Mouse (Mus musculus) gastrocnemius, adult 2 months (tissue): Measurements from ENCODE around the gene Polr2a. TPM values are rescaled to one million over a fixed set of nuclear protein-coding genes. Genes with fewer than 3 reads are reported as not detected.
A peak's percentile ranks its signal among the peaks of the same experiment; 100 is the strongest.
"Not testable (repeated sequence)": the region's sequence is repeated elsewhere in the genome, so short reads cannot be mapped to it uniquely, and the experiment has no call there.

Experiments
- DNase-seq: peaks from one replicate; pipeline ENCODE4 v3.0.0; 2022
- H3K27ac ChIP-seq: fragments of 200-600 bp; 2 replicates; pipeline ENCODE4 v1.8.1; 2022; ENCODE audit warnings: mild to moderate bottlenecking
- H3K4me3 ChIP-seq: fragments of 200-600 bp; 2 replicates; pipeline ENCODE4 v1.8.1; 2022; ENCODE audit warnings: mild to moderate bottlenecking, moderate library complexity
- CTCF ChIP-seq: fragments of 200-600 bp; IDR thresholded peaks from 2 replicates; pipeline ENCODE4 v1.8.1; 2022; ENCODE audit warnings: antibody characterized with exemption, mild to moderate bottlenecking, moderate library complexity
- intact Hi-C: fragments of 180-260 bp; cut with DNase I; formaldehyde crosslinking; loops from one replicate; pipeline ENCODE4 v1.15.1; 2025
- total RNA-seq, 2 experiments: library from RNA; stranded (reverse); gene quantifications; 2 replicates each; pipeline ENCODE4 v1.2.3; 2021

The Polr2a gene
- total RNA-seq, 2 experiments from 2014 or later: 26.9 to 35.4 TPM

- intact Hi-C loops: loop anchor here (2.0 kb wide), 1 partner anchor 23 kb away; the partner anchor contains the start of gene Tnfsf13
- Histone ChIP-seq H3K4me3 (no peak overlapping the region), H3K27ac (no peak overlapping the region)
- TF ChIP-seq CTCF: no peak
- DNase-seq: no peak
These were observed 50.5 kb downstream of the Polr2a start for GRCm38 (mm10) chr11:69707873-69708381.

DNA sequence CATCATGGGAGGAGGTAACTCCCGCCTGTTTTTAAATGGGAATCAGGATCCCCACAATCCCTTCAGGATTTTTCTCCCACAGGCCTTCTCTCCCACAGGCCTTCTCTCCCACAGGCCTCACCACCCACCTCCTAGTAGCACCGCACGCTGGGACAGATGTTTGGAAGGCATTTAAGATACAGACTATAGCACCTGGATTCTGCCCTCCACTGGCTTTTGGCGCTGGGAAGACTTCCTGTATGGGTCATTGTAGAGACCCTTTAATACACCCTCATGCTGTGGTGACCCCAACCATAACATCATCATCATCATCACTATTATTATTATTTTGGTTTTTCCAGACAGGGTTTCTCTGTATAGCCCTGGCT lies 51.0 kb downstream of the Polr2a start:
- intact Hi-C loops: loop anchor here (2.0 kb wide), 1 partner anchor 23 kb away; the partner anchor contains the start of gene Tnfsf13
- TF ChIP-seq CTCF: no peak
- no peak overlapping the region for H3K4me3 ChIP-seq
- no peak for DNase-seq
- H3K27ac ChIP-seq: peak overlapping the region; percentile 83

- peak overlapping the region; percentile 83 for H3K27ac ChIP-seq
- no peak overlapping the region for H3K4me3 ChIP-seq
- intact Hi-C loops: loop anchor here (2.0 kb wide), 1 partner anchor 22 kb away; the partner anchor contains the start of gene Tnfsf13
- no peak for TF ChIP-seq CTCF
- peak; percentile 95 for DNase-seq
These were observed 51.5 kb downstream of the Polr2a start for GRCm38 (mm10) chr11:69706775-69707479.

- TF ChIP-seq CTCF: no peak
- Histone ChIP-seq H3K4me3 (no peak overlapping the region), H3K27ac (no peak overlapping the region)
- intact Hi-C loops: no loop called here
- no peak for DNase-seq
These were observed 53.8 kb downstream of the Polr2a start for GRCm38 (mm10) chr11:69704613-69705010.

DNA sequence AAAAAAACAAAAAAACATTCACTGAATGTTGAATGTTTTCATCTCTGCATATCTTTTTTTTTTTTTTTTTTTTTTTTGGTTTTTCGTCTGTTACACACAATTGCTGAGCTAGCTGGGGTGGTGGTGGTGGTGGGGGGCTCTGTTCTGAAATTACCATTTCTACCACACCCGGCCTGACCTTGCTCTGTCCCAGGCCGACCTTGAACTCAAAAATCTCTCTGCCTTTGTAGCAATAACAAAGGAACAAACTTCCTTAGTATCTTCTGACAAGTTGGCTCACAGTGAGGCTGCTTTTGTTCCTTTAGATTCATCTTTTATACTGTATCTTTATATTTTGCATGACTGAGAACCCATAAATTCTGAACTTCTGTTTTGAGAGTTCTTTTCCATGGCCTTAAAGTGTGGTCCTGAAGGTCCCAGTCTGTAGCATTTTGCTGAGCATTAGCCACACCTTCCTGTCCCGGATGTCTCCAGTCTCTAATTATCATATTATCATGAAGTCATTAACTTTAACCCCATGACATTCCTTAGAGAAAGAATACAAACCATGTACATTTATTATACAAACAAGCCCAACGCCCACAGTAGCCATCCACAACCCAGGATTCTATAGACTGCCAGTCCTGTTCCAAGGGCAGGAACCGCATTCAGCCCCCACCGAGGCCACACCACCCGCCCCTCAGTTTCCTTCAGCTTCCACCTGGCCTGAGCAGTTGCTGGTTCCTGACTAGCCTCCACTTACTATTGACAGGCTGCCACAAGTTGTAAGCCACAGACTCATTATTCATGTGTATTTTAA lies 54.4 kb downstream of the Polr2a start:
- intact Hi-C loops: no loop called here
- no peak overlapping the region for H3K4me3 ChIP-seq
- H3K27ac ChIP-seq: no peak overlapping the region
- DNase-seq: no peak
- TF ChIP-seq CTCF: no peak

- H3K27ac ChIP-seq, DNase-seq, H3K4me3 ChIP-seq, intact Hi-C loops: not testable (repeated sequence)
These were observed 55.1 kb downstream of the Polr2a start for GRCm38 (mm10) chr11:69703381-69703780.

GRCm38 (mm10) chr11:69702886-69703285 lies 55.6 kb downstream of the Polr2a start:
- DNase-seq, intact Hi-C loops: not testable (repeated sequence)

GRCm38 (mm10) chr11:69699595-69699994 lies 58.8 kb downstream of the Polr2a start:
- DNase-seq: no peak
- Histone ChIP-seq H3K4me3 (no peak overlapping the region), H3K27ac (no peak overlapping the region)
- no peak for TF ChIP-seq CTCF
- intact Hi-C loops: no loop called here

More at GRCm38 (mm10) chr11:69702886-69703285, 55.6 kb downstream of the Polr2a start:
- not testable (repeated sequence) for H3K4me3 ChIP-seq, H3K27ac ChIP-seq

DNA sequence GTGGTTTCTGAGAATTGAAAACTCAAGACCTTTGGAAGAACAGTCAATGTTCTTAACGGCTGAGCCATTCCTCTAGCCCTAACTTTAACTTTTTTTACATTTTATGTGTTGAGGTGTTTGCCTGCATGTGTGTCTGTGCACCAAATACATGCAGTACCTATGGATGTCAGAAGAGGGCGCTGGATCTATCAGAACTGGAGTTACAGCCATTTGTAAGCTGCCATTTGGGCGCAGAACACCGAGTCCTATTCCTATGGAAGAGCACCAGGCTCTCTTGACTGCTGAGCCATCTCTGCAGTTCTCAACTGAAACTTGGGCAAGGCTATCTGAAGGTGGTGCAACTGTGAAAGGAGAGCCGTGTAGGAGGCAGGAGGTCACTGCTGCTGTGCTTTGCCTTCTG lies 59.9 kb downstream of the Polr2a start:
- Histone ChIP-seq H3K27ac (no peak overlapping the region), H3K4me3 (no peak overlapping the region)
- no peak for DNase-seq
- peak; percentile 22; the same call in 1 of the 2 replicates for TF ChIP-seq CTCF
- intact Hi-C loops: no loop called here

DNA sequence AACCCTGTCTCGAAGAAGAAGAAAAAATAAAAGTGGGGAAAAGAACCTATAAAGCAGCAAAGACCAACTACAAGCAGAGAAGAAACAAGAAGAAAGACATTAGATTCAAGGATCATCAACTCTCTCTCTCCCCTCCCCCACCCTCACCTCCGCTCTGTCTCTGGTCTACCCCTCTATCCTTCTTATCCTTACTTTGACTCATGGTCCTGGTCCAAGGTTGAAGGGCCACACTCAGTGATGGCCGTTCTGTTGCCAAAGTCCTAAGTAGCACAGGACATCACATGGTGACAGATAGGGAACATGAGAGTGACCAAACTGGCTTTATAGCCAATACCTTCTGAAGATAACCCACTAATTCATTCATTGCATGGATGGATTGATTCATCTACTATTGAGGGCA lies 61.0 kb downstream of the Polr2a start:
- intact Hi-C loops: no loop called here
- no peak overlapping the region for H3K4me3 ChIP-seq
- no peak for DNase-seq
- no peak for TF ChIP-seq CTCF
- no peak overlapping the region for H3K27ac ChIP-seq

GRCm38 (mm10) chr11:69695361-69696181 lies 62.9 kb downstream of the Polr2a start, which contains the start of the genes Tnfsf12 and Tnfsfm13:
Tnfsf12 (minus strand) TSS chr11:69695849.
Tnfsfm13 (minus strand) TSS chr11:69696098.
- peak; percentile 42 for TF ChIP-seq CTCF
- Histone ChIP-seq H3K27ac (peak within 1 kb of the TSS; percentile 94), H3K4me3 (peak within 1 kb of the TSS; percentile 86)
- intact Hi-C loops: no loop called here
- DNase-seq: peak; percentile 88

DNA sequence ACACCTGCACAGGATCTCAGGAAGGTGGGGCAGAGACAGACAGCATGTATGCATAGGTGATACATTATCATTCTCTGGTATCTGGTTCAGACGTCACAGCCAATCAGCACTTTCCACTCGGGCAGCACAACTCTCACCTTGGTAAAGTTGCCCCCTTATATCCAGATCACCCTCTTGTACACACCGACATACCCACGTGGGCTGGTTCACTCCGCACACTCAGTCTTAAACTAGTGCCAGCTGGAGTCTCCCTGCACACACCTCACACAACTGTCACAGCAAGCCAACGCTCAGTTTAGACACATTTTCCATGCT lies 63.4 kb downstream of the Polr2a start:
- intact Hi-C loops: no loop called here
- DNase-seq: no peak
- no peak for TF ChIP-seq CTCF
- peak overlapping the region; percentile 86 for H3K4me3 ChIP-seq
- H3K27ac ChIP-seq: peak overlapping the region; percentile 94
